Mouse (Mus musculus): ENCODE results near the gene Crybg2. TPM values are rescaled to one million over a fixed set of nuclear protein-coding genes. Genes with fewer than 3 reads are reported as not detected.

The Crybg2 gene
- total and polyA plus RNA-seq, 3 experiments = 0.65 to 2.3 TPM; not detected in 1

- DNase-seq (ENCODE audit: low read depth, low spot score) = no peak
- H3K79me2 ChIP-seq (ENCODE audit: control insufficient read depth, insufficient read depth, low read length, poor library complexity) = no peaks in the 10 kb centered on the region
- TF ChIP-seq SIN3A (IDR thresholded peaks at IDR 0.05; ENCODE audit: low read length) = no peak
- TF ChIP-seq RCOR1 (IDR thresholded peaks at IDR 0.05; ENCODE audit: low read depth, low read length) = no peak
- no peak for TF ChIP-seq NELFE (IDR thresholded peaks at IDR 0.05; ENCODE audit: low read depth, low read length)
- no peak for TF ChIP-seq MYC (IDR thresholded peaks at IDR 0.05; ENCODE audit: low read depth, low read length)
- TF ChIP-seq MAFK (IDR thresholded peaks at IDR 0.05; ENCODE audit: borderline replicate concordance, low read depth, low read length) = no peak
- TF ChIP-seq ETS1 (IDR thresholded peaks at IDR 0.05; ENCODE audit: low read depth, low read length) = no peak
- no peak for TF ChIP-seq MXI1 (IDR thresholded peaks at IDR 0.05; ENCODE audit: low read depth, low read length)
- no peak for TF ChIP-seq MEF2A (IDR thresholded peaks at IDR 0.05; ENCODE audit: extremely low read depth, insufficient replicate concordance, low read depth, low read length, poor library complexity, severe bottlenecking)
- no peak for TF ChIP-seq TBP (IDR thresholded peaks at IDR 0.05; ENCODE audit: low read depth, low read length)
- TF ChIP-seq POLR2AphosphoS5 (IDR thresholded peaks at IDR 0.05; ENCODE audit: borderline replicate concordance, low read depth, low read length) = no peak
- TF ChIP-seq JUND (IDR thresholded peaks at IDR 0.05; ENCODE audit: low read depth, low read length) = no peak
- TF ChIP-seq POLR2AphosphoS2 (IDR thresholded peaks at IDR 0.05; ENCODE audit: low read length) = no peak
- TF ChIP-seq RAD21 (IDR thresholded peaks at IDR 0.05; ENCODE audit: low read depth, low read length) = no peak
- TF ChIP-seq UBTF (IDR thresholded peaks at IDR 0.05; ENCODE audit: borderline replicate concordance, insufficient read depth, low read depth, low read length) = no peak
- no peak for TF ChIP-seq TAL1 (IDR thresholded peaks at IDR 0.05; ENCODE audit: low read length)
- no peak for TF ChIP-seq ZC3H11A (IDR thresholded peaks at IDR 0.05; ENCODE audit: low read depth, low read length)
- no peak for TF ChIP-seq MAZ (IDR thresholded peaks at IDR 0.05; ENCODE audit: low read depth, low read length)
- TF ChIP-seq E2F4 (IDR thresholded peaks at IDR 0.05; ENCODE audit: borderline replicate concordance, low read depth, low read length) = no peak
- no peak for TF ChIP-seq NRF1 (IDR thresholded peaks at IDR 0.05; ENCODE audit: insufficient read depth, low read depth, low read length, poor library complexity, severe bottlenecking)
- TF ChIP-seq CHD1 (IDR thresholded peaks at IDR 0.05; ENCODE audit: low read depth, low read length) = no peak
- no peak overlapping the region for H3K9ac ChIP-seq (ENCODE audit: control insufficient read depth, low read depth, low read length, poor library complexity, severe bottlenecking)
- H3K36me3 ChIP-seq (ENCODE audit: control insufficient read depth in 1 of 2, insufficient read depth in 2 of 2, low read length in 2 of 2) = peaks cover 0 to 3% of the 10 kb centered on the region in 2 experiments; a peak in 2 of 4 replicates
- H3K27ac ChIP-seq (ENCODE audit: control insufficient read depth, low read depth, low read length) = no peak overlapping the region
- peaks cover 3 to 18% of the 10 kb centered on the region in 2 experiments for H3K4me1 ChIP-seq (ENCODE audit: control insufficient read depth in 1 of 2, insufficient read depth in 2 of 2, low read length in 2 of 2)
- peaks cover 0 to 3% of the 10 kb centered on the region in 2 experiments; a peak in 1 of 4 replicates for H3K27me3 ChIP-seq (ENCODE audit: control insufficient read depth in 1 of 2, insufficient read depth in 2 of 2, low read length in 2 of 2)
- no peak overlapping the region for H3K4me3 ChIP-seq (ENCODE audit: control insufficient read depth in 1 of 2, insufficient read depth in 1 of 2, low read depth in 2 of 2, low read length in 2 of 2)
- no peaks in the 10 kb centered on the region for H3K9me3 ChIP-seq (replicated peaks; ENCODE audit: insufficient read depth, low read length)
Observed at GRCm38 (mm10) chr4:134058908-134059307, 1.7 kb upstream of the Crybg2 start.

All from MEL (cell line).